Mouse (Mus musculus) embryonic fibroblast, embryonic 13.5 days (primary cell): Measurements from ENCODE around the gene Artn.

Experiments used
- CTCF ChIP-seq: IDR thresholded peaks from 2 replicates; pipeline ENCODE4 v1.5.1; 2011; ENCODE audit warnings: mild to moderate bottlenecking, control low read depth, low read length, moderate library complexity, borderline replicate concordance; ENCODE audit not compliant: insufficient read depth
- POLR2A ChIP-seq: IDR thresholded peaks from 2 replicates; pipeline ENCODE4 v1.6.1; 2011; ENCODE audit warnings: low read depth, mild to moderate bottlenecking, control low read depth, low read length, moderate library complexity

DNA sequence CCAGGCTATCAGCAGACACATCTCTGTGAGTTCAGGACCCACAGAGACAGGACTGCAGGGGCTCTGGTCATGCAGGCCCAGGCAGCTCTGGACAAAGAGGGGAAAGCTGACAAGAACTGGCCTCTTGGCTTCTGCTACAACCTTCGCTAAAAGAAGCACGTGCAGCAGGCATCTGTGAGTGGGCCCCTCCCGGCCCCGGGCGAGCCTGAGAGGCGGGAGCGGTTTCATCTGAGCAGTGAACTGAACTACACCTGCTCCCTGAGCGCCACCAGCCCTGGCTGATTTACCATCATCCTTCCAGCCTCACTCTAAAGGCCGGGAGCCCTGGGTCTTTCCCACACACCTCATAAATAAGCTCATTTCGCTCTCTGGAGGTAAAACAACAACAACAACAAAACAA lies 51.3 kb downstream of the Artn start:
- TF ChIP-seq CTCF (no peak), POLR2A (no peak)
